Mouse (Mus musculus): Measurements from ENCODE around the gene Slc26a3.

DNA sequence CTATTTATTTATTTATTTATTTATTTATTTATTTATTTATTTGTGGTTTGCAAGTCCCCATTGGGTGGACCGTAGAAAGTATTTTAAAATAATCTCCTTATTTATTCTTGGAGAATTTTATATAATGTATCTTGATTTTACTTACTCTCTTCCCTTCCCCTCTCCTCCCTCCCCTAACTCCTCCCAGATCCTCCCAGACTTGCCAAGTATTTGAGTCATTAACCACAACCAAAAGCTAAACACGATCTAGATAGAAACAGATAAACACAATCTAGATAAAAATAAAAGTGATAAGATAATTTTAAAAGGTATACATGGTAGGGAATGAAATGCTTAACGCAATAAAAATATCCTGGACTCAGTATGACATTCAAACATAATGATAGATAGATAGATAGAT is 58.7 kb downstream of the Slc26a3 start:
- TF ChIP-seq CTCF (IDR thresholded peaks at IDR 0.05; ENCODE audit: insufficient read depth, low read depth, low read length) (no peak), POLR2A (IDR thresholded peaks at IDR 0.05; ENCODE audit: insufficient read depth, low read depth, low read length) (no peak)
